Mouse (Mus musculus) brain, adult 10 weeks (tissue): ENCODE measurements around the gene Sac3d1. TPM values are rescaled to one million over a fixed set of nuclear protein-coding genes. Genes with fewer than 3 reads are reported as not detected.

Source experiments
- polyA plus RNA-seq: library from polyadenylated mRNA; stranded (reverse); fragments of 350-450 nt; fragmentation: Illumina TruSeq; extraction: RNeasy Lipid Tissue Mini Kit (QIAGEN cat#74804); gene quantifications from one replicate; pipeline ENCODE4 v1.2.3, GENCODE M21; 2015; ENCODE audit warnings: low read depth, low replicate concordance

The Sac3d1 gene
- polyA plus RNA-seq = 16.8 TPM

GRCm38 (mm10) chr19:6117986-6118676, at the start of gene Sac3d1:
Gene Sac3d1 (minus strand): TSS chr19:6118650.

DNA sequence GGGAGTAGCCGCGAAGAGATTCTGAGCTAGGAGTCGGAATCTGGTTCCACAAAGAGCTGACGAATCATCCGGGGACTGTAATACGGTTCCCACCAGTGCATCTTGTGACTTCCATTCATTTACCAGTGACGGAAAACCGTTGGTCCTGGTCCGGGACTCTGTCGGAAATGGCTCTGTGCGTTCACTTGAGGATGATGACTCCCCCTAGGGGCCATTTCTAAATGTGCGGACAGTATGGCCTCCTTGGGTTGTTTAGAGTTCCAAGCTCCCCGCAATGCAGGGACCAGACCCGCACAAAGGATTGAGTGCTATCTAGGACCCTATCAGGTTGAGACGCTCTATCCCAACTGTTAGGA, 22.9 kb upstream of the Sac3d1 start, which contains the start of gene Arl2:
Arl2 (minus strand) TSS at position 155 of the 356 bp plus-strand sequence.

GRCm38 (mm10) chr19:6140678-6141393, 22.4 kb upstream of the Sac3d1 start, which contains the start of gene Batf2:
Gene Batf2 (plus strand): TSS chr19:6140983.

DNA sequence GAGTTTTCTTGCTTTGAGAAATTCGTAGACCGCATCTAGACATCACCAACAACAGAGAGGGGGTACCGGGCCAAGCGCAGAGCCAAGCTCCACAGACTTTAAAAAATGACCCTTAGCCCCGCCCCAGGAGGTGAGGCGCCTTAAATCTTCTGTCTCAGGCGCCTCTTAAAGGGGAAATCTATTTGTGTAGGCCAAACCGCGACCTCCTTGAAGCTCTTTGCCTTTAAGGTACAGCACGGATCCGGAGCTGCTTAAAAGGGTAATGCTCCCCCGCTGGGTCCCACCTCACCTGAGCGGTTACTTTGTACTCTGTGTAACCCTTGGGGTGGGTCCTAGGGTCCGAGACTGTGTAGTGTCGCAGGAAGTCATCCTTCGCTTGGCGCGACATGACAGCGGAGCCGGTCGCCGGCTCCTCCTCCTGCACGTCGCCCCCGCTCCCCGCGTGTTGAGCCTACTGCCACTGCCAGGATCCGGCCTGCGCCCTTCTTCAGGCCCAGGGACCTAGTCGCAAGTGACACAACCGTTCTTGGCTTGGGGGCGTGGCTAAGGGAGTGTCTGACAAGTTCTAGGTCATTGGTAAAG, 9.4 kb upstream of the Sac3d1 start, which contains the start of gene Snx15:
Snx15 (minus strand) TSS at position 545 of the 582 bp plus-strand sequence.

DNA sequence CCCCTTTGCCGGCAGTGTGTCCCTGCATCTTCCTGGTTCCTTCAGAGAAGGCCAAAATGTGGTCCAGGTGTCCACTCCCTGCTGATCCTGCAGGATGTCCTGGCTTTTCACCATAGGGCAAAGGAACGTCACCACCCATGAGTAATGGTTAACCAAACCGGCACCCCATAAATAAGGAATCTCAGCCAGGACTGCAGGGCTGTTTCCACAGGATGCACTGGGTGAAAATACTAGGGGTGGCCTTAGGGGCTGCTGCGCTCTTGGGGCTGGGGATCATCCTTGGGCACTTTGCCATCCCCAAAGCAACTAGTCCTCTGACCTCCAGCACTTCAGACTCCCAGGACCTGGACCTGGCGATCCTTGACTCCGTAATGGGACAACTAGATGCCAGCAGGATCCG, 12.9 kb downstream of the Sac3d1 start, which contains the start of gene Naaladl1:
Naaladl1 (plus strand) TSS at position 197 of the 400 bp plus-strand sequence.

DNA sequence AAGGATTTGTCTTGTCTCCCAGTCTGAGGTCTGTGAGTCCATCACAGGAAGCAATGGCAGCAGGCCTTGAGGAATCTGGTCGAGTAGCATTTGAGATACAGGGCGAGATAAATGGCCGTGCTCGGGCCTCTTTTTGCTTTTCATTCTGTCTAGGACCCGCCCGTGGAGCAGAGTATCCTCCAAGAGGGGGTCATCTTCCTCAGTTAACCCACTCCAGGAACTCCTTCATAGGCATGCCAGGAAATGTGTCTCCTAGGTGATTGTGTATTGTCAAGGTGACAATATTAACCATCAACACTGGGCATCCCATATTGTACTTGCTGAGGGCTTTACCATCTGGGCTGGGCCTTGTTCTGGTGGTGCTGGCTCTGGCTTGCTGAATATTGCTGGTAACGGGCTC, 24.3 kb downstream of the Sac3d1 start, which contains the start of gene AC131692.1:
AC131692.1 (plus strand) TSS at position 301 of the 400 bp plus-strand sequence.

GRCm38 (mm10) chr19:6084478-6085248, 33.8 kb downstream of the Sac3d1 start, which contains the start of the genes Zfpl1 and Cdca5:
Gene Zfpl1 (minus strand): TSS chr19:6084956.
Gene Cdca5 (plus strand): TSS chr19:6084983.

GRCm38 (mm10) chr19:6082156-6082555, 36.3 kb downstream of the Sac3d1 start, which contains the start of gene Gm28374:
Gene Gm28374 (minus strand): TSS chr19:6082256.

DNA sequence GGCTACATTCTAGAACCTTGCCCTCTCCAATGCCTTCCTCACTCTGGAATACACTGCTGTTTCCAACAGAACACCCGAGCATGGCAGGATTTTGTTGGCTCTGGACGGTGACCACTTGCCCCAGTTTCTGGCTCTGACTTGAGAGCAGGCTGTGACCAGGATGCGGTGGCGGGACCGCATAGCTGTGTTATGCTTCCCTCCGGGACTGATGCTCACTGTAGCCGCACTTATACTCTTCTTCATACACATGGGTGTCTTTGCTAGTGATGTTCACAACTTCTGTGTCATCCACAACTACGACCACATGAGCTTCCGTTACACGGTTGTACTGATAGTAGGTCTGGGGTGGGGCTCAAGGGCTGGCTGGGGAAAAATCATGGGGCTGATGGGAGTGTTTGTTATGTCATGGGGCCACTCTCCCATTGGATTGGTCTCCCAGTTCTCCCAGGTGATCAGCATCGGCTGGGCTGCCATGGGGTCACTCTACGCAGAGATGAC, 38.4 kb downstream of the Sac3d1 start, which contains the start of gene Tmem262:
Tmem262 (plus strand) TSS at position 51 of the 498 bp plus-strand sequence.

GRCm38 (mm10) chr19:6076564-6077393, 41.7 kb downstream of the Sac3d1 start, which contains the start of gene Vps51:
Gene Vps51 (minus strand): TSS chr19:6077231.

GRCm38 (mm10) chr19:6067724-6068415, 50.6 kb downstream of the Sac3d1 start, which contains the start of gene Tm7sf2:
Gene Tm7sf2 (minus strand): TSS chr19:6068373.

Other genes with a start within 250 kb of the Sac3d1 start
- gene Frmd8, start 243.4 kb downstream of the Sac3d1 start, polyA plus RNA-seq = 14.4 TPM
- 5.1 TPM for gene Slc25a45, start 240.8 kb downstream of the Sac3d1 start, polyA plus RNA-seq
- gene Tigd3, start 224.5 kb downstream of the Sac3d1 start, polyA plus RNA-seq = 3.6 TPM
- gene Dpf2, start 205.6 kb downstream of the Sac3d1 start, polyA plus RNA-seq = 58.0 TPM
- 9.0 TPM for gene Cdc42ep2, start 193.8 kb downstream of the Sac3d1 start, polyA plus RNA-seq
- gene Pola2, start 154.4 kb downstream of the Sac3d1 start, polyA plus RNA-seq = 7.5 TPM
- not detected for gene Slc22a20, start 132.5 kb downstream of the Sac3d1 start, polyA plus RNA-seq
- gene Capn1, start 102.8 kb downstream of the Sac3d1 start, polyA plus RNA-seq = 17.9 TPM
- 33.6 TPM for gene Syvn1, start 72.1 kb downstream of the Sac3d1 start, polyA plus RNA-seq
- 61.3 TPM for gene Mrpl49, start 60.9 kb downstream of the Sac3d1 start, polyA plus RNA-seq
- 1,093 TPM for gene Fau, start 60.8 kb downstream of the Sac3d1 start, polyA plus RNA-seq
- gene Znhit2, start 57.5 kb downstream of the Sac3d1 start, polyA plus RNA-seq = 30.1 TPM
- gene Tm7sf2, start 50.3 kb downstream of the Sac3d1 start, polyA plus RNA-seq = 37.3 TPM
- gene Vps51, start 41.4 kb downstream of the Sac3d1 start, polyA plus RNA-seq = 58.5 TPM
- gene Tmem262, start 38.6 kb downstream of the Sac3d1 start, polyA plus RNA-seq = not detected
- not detected for gene Gm28374, start 36.4 kb downstream of the Sac3d1 start, polyA plus RNA-seq
- gene Zfpl1, start 33.7 kb downstream of the Sac3d1 start, polyA plus RNA-seq = 47.7 TPM
- 0.42 TPM for gene Cdca5, start 33.7 kb downstream of the Sac3d1 start, polyA plus RNA-seq
- gene AC131692.1, start 24.2 kb downstream of the Sac3d1 start, polyA plus RNA-seq = not detected
- not detected for gene Naaladl1, start 12.9 kb downstream of the Sac3d1 start, polyA plus RNA-seq
- 39.0 TPM for gene Snx15, start 9.7 kb upstream of the Sac3d1 start, polyA plus RNA-seq
- gene Batf2, start 22.3 kb upstream of the Sac3d1 start, polyA plus RNA-seq = not detected
- 91.3 TPM for gene Arl2, start 22.9 kb upstream of the Sac3d1 start, polyA plus RNA-seq
- not detected for gene Majin, start 65.7 kb upstream of the Sac3d1 start, polyA plus RNA-seq
- not detected for gene Gpha2, start 107.7 kb upstream of the Sac3d1 start, polyA plus RNA-seq
- gene Ppp2r5b, start 117.2 kb upstream of the Sac3d1 start, polyA plus RNA-seq = 120 TPM
- 18.9 TPM for gene Atg2a, start 123.0 kb upstream of the Sac3d1 start, polyA plus RNA-seq
- gene Ehd1, start 158.1 kb upstream of the Sac3d1 start, polyA plus RNA-seq = 27.8 TPM
- 2.4 TPM for gene Cdc42bpg, start 187.8 kb upstream of the Sac3d1 start, polyA plus RNA-seq
- 44.9 TPM for gene Men1, start 216.3 kb upstream of the Sac3d1 start, polyA plus RNA-seq
- gene Map4k2, start 222.5 kb upstream of the Sac3d1 start, polyA plus RNA-seq = 71.5 TPM
- gene Sf1, start 245.0 kb upstream of the Sac3d1 start, polyA plus RNA-seq = 147 TPM